Mouse (Mus musculus) limb, embryonic 15.5 days (tissue): ENCODE results near the gene Sfxn5. TPM values are rescaled to one million over a fixed set of nuclear protein-coding genes. Genes with fewer than 3 reads are reported as not detected.

ENCODE experiments used
- ATAC-seq: fragments of 200-750 bp; cut with Nextera tagmentation; 2 replicates; pipeline ENCODE4 v1.8.0; 2017; ENCODE audit warnings: low read depth, moderate TSS enrichment; ENCODE audit not compliant: insufficient number of reproducible peaks, low FRiP score, low TSS enrichment
- H3K27ac ChIP-seq: fragments of 300-500 bp; sonication (generic); 2 replicates; pipeline ENCODE4 v1.5.1; 2015; ENCODE audit warnings: moderate library complexity, mild to moderate bottlenecking, inconsistent platforms
- H3K27me3 ChIP-seq: fragments of 300-500 bp; sonication (generic); 2 replicates; pipeline ENCODE4 v1.6.1; 2015; ENCODE audit warnings: inconsistent platforms
- H3K36me3 ChIP-seq: fragments of 300-500 bp; sonication (generic); 2 replicates; pipeline ENCODE4 v1.6.1; 2015; ENCODE audit warnings: inconsistent platforms
- H3K4me1 ChIP-seq: fragments of 300-500 bp; sonication (generic); 2 replicates; pipeline ENCODE4 v1.6.1; 2015; ENCODE audit warnings: inconsistent platforms
- H3K4me2 ChIP-seq: fragments of 300-500 bp; sonication (generic); 2 replicates; pipeline ENCODE4 v1.6.1; 2015; ENCODE audit warnings: mild to moderate bottlenecking, inconsistent platforms
- H3K4me3 ChIP-seq: fragments of 300-500 bp; sonication (generic); 2 replicates; pipeline ENCODE4 v1.5.1; 2015; ENCODE audit warnings: mild to moderate bottlenecking, inconsistent platforms
- H3K9ac ChIP-seq: fragments of 300-500 bp; sonication (generic); 2 replicates; pipeline ENCODE4 v1.6.1; 2015; ENCODE audit warnings: inconsistent platforms
- H3K9me3 ChIP-seq: fragments of 300-500 bp; sonication (generic); 2 replicates; pipeline ENCODE4 v1.6.1; 2016; ENCODE audit warnings: inconsistent platforms
- WGBS: fragments of 180-500 bp; shearing (Covaris S2); methylation state at CpG from one replicate; pipeline ENCODE4 v1.1.7; 2015; 5-methylcytosine and 5-hydroxymethylcytosine counted together
- polyA plus RNA-seq: library from polyadenylated mRNA; unstranded; fragments of >200 nt; fragmentation: Nextera tagmentation; extraction: Ambion mirVana; gene quantifications from 2 replicates; pipeline ENCODE4 v1.2.1, GENCODE M21; 2015

Gene Sfxn5
- polyA plus RNA-seq, 1 experiment from 2014 or later, result 7.1 TPM

DNA sequence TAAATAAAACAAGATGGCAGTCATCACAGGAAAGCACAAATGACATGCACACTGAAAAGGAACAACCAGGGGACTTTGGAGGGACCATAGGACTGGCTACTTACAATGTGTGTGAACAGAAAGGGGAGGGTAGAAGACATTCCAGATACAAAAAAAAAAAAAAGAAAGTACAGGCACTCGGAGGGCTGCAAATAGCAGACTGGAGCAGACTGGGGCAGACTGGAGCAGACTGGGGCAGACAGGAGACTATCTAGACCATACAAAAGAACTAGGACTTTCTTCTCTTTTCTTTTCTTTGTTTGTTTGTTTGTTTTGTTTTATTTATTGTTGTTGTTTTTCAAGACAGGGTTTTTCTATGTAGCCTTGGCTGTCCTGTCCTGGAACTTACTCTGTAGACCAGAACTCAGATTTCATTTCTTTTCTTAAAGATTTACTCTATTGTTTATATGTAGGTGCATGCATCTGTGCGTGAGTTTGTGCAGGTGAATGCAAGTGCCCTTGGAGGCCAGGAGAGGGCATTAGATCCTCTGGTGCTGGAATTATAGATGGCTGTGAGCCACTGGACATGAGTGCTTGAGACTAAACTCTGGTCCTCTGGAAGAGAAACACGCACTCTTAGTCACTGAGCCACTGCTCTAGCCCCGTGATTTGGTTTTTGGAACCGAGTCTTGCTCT lies 30.1 kb upstream of the Sfxn5 start:
- peaks cover 2% of the 10 kb centered on the region; the same call in 1 of the 2 replicates for H3K36me3 ChIP-seq
- 89% methylated on average over 5 of the region's 5 CpGs for WGBS
- no peak overlapping the region for H3K9ac ChIP-seq
- H3K9me3 ChIP-seq, result no peaks in the 10 kb centered on the region
- no peak overlapping the region for H3K4me2 ChIP-seq
- H3K27ac ChIP-seq, result no peak overlapping the region
- no peak for ATAC-seq
- peaks cover 24% of the 10 kb centered on the region for H3K4me1 ChIP-seq
- H3K4me3 ChIP-seq, result no peak overlapping the region
- no peaks in the 10 kb centered on the region for H3K27me3 ChIP-seq

DNA sequence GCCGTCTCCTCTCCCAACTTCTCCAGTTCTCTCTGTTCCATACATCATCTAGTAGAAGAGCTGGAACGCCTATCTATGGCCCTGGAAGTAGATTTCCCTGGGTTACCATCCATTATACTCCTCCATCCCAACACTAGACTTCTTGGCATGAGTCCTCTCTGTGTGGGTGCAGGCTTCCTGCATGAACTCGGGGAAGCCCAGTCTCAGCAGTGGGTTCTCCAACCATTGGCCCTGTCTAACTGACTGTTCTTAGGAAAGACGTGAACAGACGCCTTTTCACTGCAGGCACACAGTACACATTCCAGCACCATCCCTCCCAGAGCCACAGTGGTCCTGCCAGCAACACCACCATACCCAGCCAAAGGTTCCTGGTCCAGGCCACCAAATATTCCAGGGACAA lies 29.4 kb upstream of the Sfxn5 start:
- Histone ChIP-seq H3K9ac (no peak overlapping the region), H3K27ac (no peak overlapping the region), H3K4me1 (peaks cover 17% of the 10 kb centered on the region), H3K4me3 (no peak overlapping the region), H3K36me3 (peaks cover 2% of the 10 kb centered on the region; the same call in 1 of the 2 replicates), H3K27me3 (no peaks in the 10 kb centered on the region), H3K9me3 (no peaks in the 10 kb centered on the region), H3K4me2 (no peak overlapping the region)
- ATAC-seq, result no peak
- 76% methylated on average over 5 of the region's 5 CpGs for WGBS

DNA sequence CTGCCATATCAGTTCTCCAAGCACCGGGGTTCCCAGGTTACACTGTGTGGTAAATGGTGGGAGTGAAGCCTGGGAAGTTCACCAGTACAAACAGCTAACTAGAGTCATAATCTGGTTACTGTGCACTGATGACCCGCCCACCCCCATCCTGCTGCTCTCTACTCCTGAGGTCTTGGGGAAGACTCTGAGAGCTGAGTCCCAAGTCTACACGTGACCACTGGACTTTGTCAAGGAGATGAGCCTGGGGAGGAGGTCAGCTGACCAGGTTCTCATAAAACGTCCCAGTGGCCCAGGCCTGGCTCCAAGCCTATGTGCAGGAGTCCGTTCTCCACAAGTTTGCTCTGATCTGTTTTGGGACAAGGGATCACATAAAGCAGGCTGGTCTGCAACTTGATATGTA lies 27.1 kb upstream of the Sfxn5 start:
- H3K36me3 ChIP-seq, result peaks cover 2% of the 10 kb centered on the region; the same call in 1 of the 2 replicates
- no peak overlapping the region for H3K4me2 ChIP-seq
- H3K9ac ChIP-seq, result no peak overlapping the region
- H3K27me3 ChIP-seq, result no peaks in the 10 kb centered on the region
- H3K9me3 ChIP-seq, result no peaks in the 10 kb centered on the region
- no peak for ATAC-seq
- no peak overlapping the region for H3K27ac ChIP-seq
- no peaks in the 10 kb centered on the region for H3K4me1 ChIP-seq
- no peak overlapping the region for H3K4me3 ChIP-seq
- 80% methylated on average over 5 of the region's 5 CpGs for WGBS

DNA sequence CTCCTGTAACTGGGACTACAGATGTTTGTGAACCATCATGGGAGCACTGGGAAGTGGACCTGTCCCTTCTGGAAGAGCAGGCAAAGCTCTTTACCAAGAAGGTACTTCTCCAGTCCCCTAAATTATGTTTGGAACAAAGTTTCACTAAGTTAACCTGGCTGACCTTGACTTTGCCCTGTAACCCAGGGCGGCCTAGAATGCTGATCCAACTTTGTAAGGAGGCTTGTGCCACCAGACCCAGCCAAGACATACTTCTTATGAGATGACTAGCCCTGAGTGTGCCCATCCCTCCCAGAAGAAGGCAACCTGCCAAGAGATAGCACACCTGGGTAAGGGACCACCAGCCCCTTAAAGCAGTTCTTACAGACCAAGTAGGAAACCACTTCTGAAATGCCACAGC lies 25.7 kb upstream of the Sfxn5 start:
- no peaks in the 10 kb centered on the region for H3K4me1 ChIP-seq
- no peak overlapping the region for H3K9ac ChIP-seq
- H3K36me3 ChIP-seq, result no peaks in the 10 kb centered on the region
- no peak overlapping the region for H3K4me2 ChIP-seq
- H3K27me3 ChIP-seq, result no peaks in the 10 kb centered on the region
- no peak overlapping the region for H3K27ac ChIP-seq
- H3K4me3 ChIP-seq, result no peak overlapping the region
- H3K9me3 ChIP-seq, result no peaks in the 10 kb centered on the region
- 97% methylated on average over 1 of the region's 1 CpGs for WGBS
- ATAC-seq, result no peak

DNA sequence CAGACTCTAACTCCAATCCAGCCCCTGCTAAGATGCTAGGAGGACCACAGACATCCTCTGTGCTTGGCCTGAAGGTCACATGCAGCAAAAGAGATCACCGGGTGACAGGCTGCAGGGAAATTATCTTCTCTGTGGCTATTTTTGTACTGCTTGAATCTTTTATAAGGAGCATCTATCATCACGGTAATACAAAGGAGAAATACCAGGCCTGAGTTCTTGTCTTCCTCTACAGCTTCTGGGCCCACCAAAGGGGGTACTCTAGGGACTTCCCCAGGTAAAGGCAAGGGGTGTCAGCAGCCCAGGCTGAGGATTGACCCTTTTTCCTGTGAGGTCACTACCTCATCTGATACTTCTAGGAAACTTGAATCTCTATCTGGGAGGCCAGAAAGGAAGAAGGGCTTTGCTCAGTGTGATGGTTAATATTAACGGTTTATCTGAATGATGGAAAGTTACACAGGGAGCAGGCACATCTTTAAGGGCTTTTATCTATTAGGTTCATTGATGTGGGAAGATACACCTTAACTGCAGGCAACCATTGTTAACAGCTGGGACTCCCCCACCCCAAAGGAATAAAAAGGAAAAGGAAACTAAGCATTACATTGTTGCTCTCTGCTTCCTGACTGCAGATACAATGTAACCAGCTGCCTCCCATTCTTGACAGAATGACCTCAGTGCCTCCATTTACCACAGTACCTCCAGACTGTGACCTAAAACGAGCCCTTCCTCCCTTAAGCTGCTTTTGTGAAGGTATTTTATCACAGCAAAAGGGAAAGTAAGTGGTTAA lies 23.7 kb upstream of the Sfxn5 start:
- H3K36me3 ChIP-seq, result no peaks in the 10 kb centered on the region
- 60% methylated on average over 4 of the region's 4 CpGs for WGBS
- H3K4me2 ChIP-seq, result no peak overlapping the region
- H3K4me3 ChIP-seq, result no peak overlapping the region
- H3K9ac ChIP-seq, result no peak overlapping the region
- ATAC-seq, result no peak
- no peaks in the 10 kb centered on the region for H3K27me3 ChIP-seq
- no peaks in the 10 kb centered on the region for H3K9me3 ChIP-seq
- no peak overlapping the region for H3K27ac ChIP-seq
- no peaks in the 10 kb centered on the region for H3K4me1 ChIP-seq

DNA sequence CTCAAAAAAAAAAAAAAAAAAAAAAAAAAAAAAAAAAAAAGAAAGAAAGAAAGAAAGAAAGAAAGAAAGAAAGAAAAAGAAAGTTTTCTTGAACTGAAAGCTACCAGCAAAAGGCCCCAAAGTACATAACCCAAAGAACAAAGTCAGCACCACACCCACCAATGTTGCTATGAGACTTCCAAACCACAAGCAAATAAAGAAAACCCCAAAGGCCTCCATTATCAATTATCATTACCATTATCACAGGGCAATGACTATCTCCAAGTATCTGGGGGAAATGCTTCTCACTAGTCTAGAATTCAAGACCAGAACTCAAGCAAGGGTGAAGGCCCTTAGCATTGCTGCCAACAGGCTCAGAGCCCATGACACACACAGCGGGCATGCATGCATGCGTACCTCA lies 22.5 kb upstream of the Sfxn5 start:
- Histone ChIP-seq H3K4me3 (no peak overlapping the region), H3K36me3 (no peaks in the 10 kb centered on the region), H3K4me2 (no peak overlapping the region), H3K9ac (no peak overlapping the region), H3K27me3 (no peaks in the 10 kb centered on the region), H3K4me1 (no peaks in the 10 kb centered on the region), H3K27ac (no peak overlapping the region), H3K9me3 (no peaks in the 10 kb centered on the region)
- no peak for ATAC-seq
- WGBS, result 90% methylated on average over 2 of the region's 2 CpGs

DNA sequence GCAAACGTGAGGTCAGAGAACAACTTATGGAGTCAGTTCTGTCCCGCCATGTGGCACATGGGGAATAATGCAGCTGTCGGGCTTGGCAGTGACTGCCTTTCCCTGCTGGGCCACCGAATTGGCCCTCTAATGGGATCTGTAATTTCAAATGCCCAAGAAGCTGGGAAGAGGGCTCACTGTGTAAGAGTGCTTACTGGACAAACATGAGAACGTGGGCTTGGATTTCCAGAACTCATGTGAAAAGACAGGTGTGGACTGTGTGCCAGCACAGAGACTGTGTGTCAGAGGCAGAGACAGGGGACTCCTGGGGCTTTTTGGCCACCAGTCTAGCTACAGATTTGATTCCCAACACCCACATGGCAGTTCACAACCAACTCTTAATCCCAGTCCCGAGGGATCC lies 21.5 kb upstream of the Sfxn5 start:
- Histone ChIP-seq H3K27me3 (no peaks in the 10 kb centered on the region), H3K9me3 (no peaks in the 10 kb centered on the region), H3K4me3 (no peak overlapping the region), H3K9ac (no peak overlapping the region), H3K4me2 (no peak overlapping the region), H3K4me1 (no peaks in the 10 kb centered on the region), H3K36me3 (no peaks in the 10 kb centered on the region), H3K27ac (no peak overlapping the region)
- 63% methylated on average over 6 of the region's 6 CpGs for WGBS
- no peak for ATAC-seq

DNA sequence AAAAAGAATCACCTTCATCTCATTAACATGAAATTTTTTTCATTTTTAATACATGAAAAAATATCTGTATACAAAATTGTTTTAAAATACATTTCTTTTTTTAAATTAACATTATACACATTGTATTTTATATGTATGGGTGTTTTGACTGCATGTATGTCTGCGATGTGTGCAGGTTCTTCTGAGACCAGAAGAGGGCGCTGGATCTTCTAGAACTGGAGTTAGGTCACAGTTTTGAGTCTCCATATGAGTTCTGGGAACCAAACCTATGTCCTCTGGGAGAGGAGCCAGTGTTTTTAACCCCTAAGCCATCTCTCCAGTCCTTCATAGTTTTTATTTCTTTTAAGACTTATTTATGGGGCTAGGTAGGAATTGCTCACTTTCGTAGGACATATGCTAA lies 20.5 kb upstream of the Sfxn5 start:
- Histone ChIP-seq H3K4me2 (no peak overlapping the region), H3K27ac (no peak overlapping the region), H3K4me1 (no peaks in the 10 kb centered on the region), H3K36me3 (peaks cover 5% of the 10 kb centered on the region), H3K4me3 (no peak overlapping the region), H3K27me3 (no peaks in the 10 kb centered on the region), H3K9ac (no peak overlapping the region), H3K9me3 (no peaks in the 10 kb centered on the region)
- WGBS, result 57% methylated on average over 3 of the region's 3 CpGs
- ATAC-seq, result no peak

DNA sequence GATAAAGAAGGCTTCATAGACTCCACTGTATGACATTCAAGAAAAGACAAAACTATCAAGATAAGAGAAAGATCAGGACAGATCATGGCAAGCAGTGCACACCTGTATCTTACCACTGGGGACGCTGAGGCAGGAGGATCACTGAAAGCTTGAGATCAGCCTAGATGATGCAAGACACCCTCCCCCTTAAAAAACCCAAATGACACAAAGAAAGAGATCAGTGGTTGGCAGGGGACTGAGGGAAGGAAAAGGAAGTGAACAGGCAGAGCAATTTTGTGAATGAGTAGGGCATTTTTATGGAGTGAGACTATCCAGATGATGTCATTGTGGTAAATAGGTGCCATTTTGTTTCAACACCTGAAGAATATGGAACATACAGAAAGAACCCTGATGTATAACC lies 16.9 kb upstream of the Sfxn5 start:
- Histone ChIP-seq H3K27me3 (no peaks in the 10 kb centered on the region), H3K4me2 (no peak overlapping the region), H3K9me3 (no peaks in the 10 kb centered on the region), H3K4me3 (no peak overlapping the region), H3K4me1 (peaks cover 6% of the 10 kb centered on the region), H3K36me3 (peaks cover 26% of the 10 kb centered on the region), H3K9ac (no peak overlapping the region), H3K27ac (no peak overlapping the region)
- ATAC-seq, result no peak
- WGBS, result 90% methylated on average over 1 of the region's 1 CpGs

DNA sequence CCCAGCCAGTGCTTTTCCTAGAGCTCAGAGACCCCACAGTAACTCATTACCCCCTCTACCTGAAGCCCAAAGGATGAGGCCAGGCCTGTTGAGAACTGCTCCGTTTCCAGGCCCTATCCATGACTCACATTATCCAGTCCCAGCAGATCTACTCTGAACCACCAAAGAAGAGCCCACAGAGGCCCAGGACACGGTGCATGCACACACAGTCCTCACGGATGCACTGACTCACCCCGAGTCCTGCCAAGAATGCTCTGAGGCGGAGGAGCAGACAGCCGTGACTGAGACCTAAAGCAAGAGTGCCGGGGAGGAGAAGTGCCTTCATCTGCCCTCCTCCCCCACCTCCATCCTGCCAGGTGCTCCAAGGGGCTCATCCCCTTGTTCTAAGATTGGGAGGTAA lies 16.0 kb upstream of the Sfxn5 start:
- no peak for ATAC-seq
- Histone ChIP-seq H3K9me3 (no peaks in the 10 kb centered on the region), H3K4me2 (no peak overlapping the region), H3K4me1 (peaks cover 6% of the 10 kb centered on the region), H3K27ac (no peak overlapping the region), H3K9ac (no peak overlapping the region), H3K27me3 (no peaks in the 10 kb centered on the region), H3K36me3 (peaks cover 26% of the 10 kb centered on the region), H3K4me3 (no peak overlapping the region)
- WGBS, result 68% methylated on average over 7 of the region's 7 CpGs

DNA sequence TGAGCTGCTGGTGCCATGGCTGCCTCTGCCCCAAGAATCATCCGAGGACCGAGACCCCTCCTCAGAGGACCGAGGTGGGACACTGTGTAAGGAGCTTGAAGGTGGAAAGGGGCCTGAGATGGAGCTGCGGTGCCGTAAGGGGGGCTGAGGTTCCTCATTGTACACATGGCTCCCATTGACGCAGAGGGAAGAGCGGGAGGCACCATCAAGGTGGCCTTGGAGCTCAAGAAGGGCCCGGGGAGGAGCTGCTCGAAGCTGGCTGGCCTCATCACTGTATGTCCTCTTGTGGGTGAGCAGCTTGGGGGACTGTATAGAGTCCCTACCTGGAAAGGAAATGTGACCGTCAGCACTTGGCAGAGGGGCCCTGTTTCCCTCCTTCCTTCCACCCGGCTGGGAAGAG lies 14.9 kb upstream of the Sfxn5 start:
- no peak overlapping the region for H3K4me3 ChIP-seq
- peaks cover 27% of the 10 kb centered on the region for H3K36me3 ChIP-seq
- H3K27me3 ChIP-seq, result no peaks in the 10 kb centered on the region
- H3K4me2 ChIP-seq, result no peak overlapping the region
- H3K4me1 ChIP-seq, result peaks cover 6% of the 10 kb centered on the region
- 87% methylated on average over 11 of the region's 11 CpGs for WGBS
- no peak overlapping the region for H3K27ac ChIP-seq
- no peak overlapping the region for H3K9ac ChIP-seq
- no peaks in the 10 kb centered on the region for H3K9me3 ChIP-seq
- ATAC-seq, result no peak

DNA sequence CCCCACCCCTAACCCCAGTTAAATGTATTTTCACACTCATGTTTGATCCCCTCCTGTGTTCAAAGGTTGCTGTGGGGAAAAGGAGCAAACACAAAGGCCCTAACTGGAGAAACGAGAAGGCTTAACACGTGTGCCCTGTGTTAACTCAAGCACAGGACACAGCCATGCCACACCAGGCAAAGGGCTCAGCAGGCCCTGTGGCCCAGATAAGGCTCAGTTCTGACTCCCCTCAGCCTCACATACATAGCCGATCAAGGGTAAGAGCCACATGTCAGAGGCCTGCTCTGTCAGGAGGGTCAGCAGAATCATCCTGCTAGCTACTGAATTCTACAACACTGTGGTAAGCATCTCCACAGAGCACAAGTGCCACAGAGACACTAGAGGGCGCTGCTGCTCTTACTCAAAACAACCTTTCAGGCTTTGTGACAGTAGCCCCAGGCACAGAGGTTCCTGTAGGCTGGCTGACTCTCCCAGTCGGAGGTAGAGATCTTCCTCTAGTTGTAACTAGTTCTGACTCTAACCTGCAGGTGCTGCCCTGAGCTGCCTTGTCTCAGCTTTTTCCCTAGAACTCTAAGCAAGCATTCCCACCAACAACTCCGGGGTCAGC lies 12.9 kb upstream of the Sfxn5 start:
- Histone ChIP-seq H3K9me3 (no peaks in the 10 kb centered on the region), H3K27me3 (no peaks in the 10 kb centered on the region), H3K27ac (no peak overlapping the region), H3K4me3 (no peak overlapping the region), H3K36me3 (peaks cover 47% of the 10 kb centered on the region), H3K4me1 (peaks cover 6% of the 10 kb centered on the region), H3K9ac (no peak overlapping the region), H3K4me2 (no peak overlapping the region)
- WGBS, result 41% methylated on average over 6 of the region's 6 CpGs
- no peak for ATAC-seq
